Mouse (Mus musculus): ENCODE data around the gene Prkcg.
"Not testable (repeated sequence)": the region's sequence is repeated elsewhere in the genome, so short reads cannot be mapped to it uniquely, and the experiment has no call there.

GRCm38 (mm10) chr7:3276781-3277180 is 12.2 kb upstream of the Prkcg start:
- not testable (repeated sequence) for TF ChIP-seq POLR2A (IDR thresholded peaks at IDR 0.05; ENCODE audit: borderline replicate concordance, extremely low read depth, insufficient read depth, insufficient read length, poor library complexity, severe bottlenecking); CTCF (IDR thresholded peaks at IDR 0.05; ENCODE audit: borderline replicate concordance, extremely low read depth, insufficient read depth, insufficient read length)
